Mouse (Mus musculus) testis, adult 2 months (tissue): ENCODE results near the gene Irak4.

Experiments
- CTCF ChIP-seq: fragments of 200-500 bp; IDR thresholded peaks from 2 replicates; pipeline ENCODE4 v1.5.1; 2012; ENCODE audit warnings: low read depth, mild to moderate bottlenecking, inconsistent platforms, low read length, moderate library complexity; ENCODE audit not compliant: control insufficient read depth, insufficient read depth, insufficient replicate concordance
- POLR2A ChIP-seq: fragments of 200-500 bp; IDR thresholded peaks from 2 replicates; pipeline ENCODE4 v1.6.1; 2012; ENCODE audit warnings: low read depth, mild to moderate bottlenecking, inconsistent platforms, low read length, moderate library complexity; ENCODE audit not compliant: control insufficient read depth

DNA sequence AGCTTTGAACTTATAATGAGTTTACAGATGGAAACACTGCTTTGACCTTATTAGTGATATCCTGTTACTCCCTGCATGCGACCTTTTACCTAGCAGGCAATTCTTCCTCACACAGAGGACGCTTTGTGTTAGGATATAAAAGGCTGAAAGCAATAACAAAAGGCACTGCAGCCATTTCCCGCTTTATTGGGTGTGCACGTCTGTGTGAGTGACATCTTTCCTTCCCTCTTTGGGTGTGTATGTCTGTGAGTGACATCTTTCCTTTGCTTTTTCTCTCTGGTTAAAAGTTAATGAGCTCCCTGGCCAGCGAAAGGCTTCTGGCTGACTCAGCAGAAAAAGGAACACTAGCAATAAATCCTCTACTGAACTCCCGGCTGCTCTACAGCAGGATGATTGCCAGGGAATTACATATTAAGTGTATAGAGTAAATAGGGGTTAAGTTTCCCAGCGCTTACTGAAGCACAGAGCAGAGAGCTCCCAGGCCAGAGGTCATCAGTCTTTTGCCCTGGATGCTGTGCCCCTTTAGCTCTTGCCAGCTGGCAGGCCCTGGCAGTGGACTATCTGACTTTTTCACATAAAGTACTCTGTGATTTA lies 38.7 kb downstream of the Irak4 start:
- no peak for TF ChIP-seq CTCF
- TF ChIP-seq POLR2A = no peak
